Mouse (Mus musculus) cerebellum, postnatal 4 days (tissue): ENCODE data around the gene Inhba.

Source experiments
- DNase-seq, 2 experiments: peaks; one replicate each; pipeline ENCODE4 v3.0.0; 2022; ENCODE audit warnings: low spot score in 2 of 2, mixed read lengths in 1 of 2

Inhba gene

DNA sequence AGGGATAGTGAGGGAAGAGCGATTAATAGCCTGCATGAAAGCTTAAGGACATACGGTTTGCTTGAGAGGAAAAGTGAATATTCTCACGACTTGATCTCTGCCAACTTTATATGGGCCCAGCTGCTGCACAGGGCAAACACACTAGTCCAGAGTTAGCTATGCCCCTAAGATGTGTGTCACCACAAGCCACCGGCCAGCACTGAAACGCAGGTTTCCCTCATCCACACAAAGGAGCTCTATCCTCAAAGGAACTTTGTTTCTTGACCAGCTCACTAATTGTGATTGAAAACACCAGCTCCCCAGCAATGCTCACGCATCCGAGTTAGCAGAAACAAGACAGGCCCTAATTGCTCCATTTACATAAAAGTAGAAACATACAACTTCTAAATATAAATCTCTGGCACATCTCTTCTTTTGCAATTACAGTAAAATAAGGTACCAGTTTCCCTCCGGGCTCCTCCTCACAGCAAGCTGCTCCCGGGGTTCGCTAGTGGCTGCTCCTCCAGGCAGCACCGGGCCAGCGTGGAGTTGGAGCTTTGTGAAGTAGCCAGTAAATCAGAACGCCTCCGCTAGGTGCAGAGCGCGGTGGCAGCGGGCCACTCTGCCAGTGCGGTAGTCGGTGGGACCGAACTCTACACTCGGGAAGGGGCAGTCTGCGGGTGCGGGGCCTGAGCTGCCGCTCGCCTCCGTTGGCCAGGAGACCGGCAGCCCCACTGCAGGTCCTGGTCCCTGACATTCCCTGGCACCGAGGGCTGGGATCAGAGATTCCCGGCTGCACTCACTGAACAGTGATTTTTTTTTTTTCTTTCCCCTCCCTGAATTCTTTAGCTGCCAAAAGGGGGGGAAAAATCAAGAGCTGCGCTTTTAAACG is at the start of gene Inhba:
Gene Inhba (plus strand): TSS at position 480 of the 871 bp plus-strand sequence.
- DNase-seq: peak in 1 of 2 experiments; percentile 41

DNA sequence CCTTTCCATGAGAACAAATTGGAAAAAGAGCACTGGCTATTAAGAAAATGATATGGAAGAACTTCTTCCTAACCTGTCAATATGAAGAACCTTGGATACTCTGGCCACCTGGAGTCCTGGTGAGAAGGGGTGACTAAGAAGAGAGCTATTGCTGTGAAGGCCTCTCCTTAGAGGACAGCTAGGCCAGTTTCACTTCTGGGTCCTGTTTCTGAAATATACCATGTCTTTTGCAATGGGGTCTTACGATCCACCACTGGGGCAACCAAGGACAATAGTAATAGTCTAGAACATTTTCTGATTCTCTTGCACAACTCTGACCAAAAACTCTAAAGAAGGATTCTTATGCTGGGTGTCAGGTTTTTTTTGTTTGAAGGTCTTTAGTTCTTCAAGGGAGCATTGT is 35.1 kb upstream of the Inhba start:
- DNase-seq: no peak

DNA sequence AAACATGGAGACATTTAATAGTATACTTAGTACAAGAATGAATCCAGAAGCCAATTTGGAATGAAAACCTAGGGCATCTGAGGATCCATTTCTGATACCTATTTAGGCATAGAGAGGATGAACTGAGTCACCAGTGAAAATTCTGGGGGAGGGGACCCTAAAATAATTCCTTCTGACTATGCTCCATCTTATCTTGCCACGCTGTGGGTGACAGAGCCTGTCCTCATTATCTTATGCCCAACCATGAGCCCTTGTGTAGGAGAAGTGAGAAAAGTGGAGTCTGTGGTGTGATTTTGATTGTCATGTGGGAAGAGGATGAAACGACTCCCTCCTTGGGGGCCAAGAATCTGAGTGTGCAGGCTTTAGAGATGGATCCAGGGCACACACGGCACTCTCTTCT is 32.1 kb upstream of the Inhba start:
- no peak for DNase-seq

- DNase-seq: no peak
These were observed 29.6 kb upstream of the Inhba start for GRCm38 (mm10) chr13:15982041-15982440.

GRCm38 (mm10) chr13:15985761-15986160 is 25.9 kb upstream of the Inhba start:
- no peak for DNase-seq

DNA sequence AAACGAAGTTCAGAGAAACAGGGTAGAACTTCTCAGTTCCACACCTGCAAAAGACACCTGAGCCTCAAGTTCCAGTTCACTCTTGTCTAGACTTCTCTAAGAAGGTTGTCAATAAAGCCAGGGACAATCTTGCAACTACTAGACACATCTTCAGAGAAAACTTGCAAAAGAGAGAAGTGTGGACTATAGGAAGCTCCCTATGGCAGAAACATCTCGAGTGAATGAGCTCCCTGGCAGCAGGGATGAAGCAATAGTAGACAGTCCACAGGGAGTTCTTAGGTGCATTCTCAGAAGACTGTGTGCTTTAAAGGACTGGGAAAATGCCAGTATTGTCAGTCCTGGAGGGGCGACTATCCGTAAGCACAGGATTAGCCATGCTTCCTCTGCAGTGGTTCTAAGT is 25.5 kb upstream of the Inhba start:
- no peak for DNase-seq

DNA sequence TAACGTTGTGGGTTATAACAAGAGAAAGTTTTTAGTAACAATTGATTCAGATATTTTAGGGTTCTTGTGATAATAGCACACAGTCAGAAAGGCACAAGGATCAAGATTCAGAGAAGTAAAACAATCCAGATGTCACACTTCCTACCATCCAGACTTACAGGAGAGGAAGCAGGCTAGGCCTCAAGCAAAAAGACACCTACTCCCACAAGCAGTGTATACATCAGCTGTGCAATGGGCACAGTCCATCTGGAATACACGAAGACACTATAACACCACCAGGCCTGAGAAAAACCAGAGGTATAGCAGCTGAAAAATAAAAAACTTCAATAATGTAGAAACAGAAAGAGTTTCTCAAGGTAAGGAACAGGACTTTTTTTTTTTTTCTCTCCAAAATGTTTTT is 16.3 kb upstream of the Inhba start:
- no peak for DNase-seq

- DNase-seq: peak in 1 of 2 experiments; percentile 42
These were observed 6.1 kb upstream of the Inhba start for GRCm38 (mm10) chr13:16005517-16005916.

DNA sequence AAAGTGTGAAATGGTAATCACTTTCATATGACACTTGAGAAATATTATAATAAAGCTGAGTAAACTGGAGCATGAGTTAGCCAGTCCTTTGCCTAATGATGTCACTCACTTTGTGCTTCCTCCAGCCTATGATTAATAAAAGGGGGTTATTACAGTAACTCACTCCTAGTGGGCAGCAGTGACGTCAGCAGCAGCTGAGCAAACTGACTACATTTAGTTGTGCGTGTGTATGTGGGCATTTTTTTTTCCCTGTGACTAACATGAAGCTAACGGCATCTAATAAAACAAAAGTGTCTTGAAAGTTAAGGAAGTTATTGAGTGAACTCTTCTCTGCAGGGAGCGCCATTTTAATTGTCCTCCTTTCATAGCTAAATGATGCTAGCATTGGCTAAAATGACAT is 3.9 kb upstream of the Inhba start:
- DNase-seq: no peak

DNA sequence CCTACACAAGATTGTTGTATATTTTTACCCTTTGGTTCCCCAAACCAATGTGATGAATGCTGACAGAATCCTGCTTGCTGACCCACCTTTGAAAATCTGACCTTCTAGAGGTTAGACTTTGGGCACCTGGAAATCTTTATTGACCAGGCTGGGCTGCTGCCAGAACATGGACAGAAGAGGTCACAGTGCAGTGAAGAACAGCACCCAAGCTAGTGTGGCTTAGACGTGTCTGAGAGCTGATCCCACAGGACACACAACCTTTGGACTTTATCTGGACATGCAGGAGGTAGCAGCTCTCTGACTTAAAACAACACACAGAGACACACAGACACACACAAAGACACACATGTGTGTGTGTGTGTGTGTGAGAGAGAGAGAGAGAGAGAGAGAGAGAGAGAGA is 3.3 kb upstream of the Inhba start:
- DNase-seq: no peak

DNA sequence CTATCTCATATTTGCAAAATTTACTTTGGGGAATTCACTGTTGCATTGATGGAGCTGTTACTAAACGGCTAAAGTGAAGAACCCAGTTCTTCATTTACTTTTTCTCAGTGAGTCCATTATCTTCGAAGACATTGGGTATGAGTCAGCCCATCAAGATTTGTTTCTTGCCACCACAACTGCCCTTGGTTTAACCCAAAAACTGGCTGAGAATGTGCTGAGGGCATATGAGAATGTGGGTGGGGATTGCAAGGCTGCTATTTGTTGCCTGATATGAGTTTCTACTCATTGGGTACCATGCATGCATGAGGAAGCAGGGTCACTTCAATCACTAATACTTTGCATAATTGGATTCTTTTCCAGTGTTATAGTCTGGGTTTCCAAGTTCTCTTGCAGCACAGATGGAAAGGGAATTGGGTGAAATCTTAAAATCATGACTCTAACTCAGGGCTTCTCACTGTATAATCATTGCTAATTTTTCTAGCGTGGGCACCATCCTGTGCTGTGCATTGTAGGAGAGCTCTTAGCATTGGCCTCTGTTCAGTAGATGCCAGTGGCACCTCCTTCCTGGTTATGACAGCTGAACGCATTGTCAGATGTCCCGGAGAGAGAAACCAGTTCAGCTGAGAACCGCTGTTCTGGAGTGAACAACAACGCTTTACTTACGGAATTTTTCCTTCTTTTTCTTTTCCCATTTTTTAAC is 1.7 kb upstream of the Inhba start:
- no peak for DNase-seq

DNA sequence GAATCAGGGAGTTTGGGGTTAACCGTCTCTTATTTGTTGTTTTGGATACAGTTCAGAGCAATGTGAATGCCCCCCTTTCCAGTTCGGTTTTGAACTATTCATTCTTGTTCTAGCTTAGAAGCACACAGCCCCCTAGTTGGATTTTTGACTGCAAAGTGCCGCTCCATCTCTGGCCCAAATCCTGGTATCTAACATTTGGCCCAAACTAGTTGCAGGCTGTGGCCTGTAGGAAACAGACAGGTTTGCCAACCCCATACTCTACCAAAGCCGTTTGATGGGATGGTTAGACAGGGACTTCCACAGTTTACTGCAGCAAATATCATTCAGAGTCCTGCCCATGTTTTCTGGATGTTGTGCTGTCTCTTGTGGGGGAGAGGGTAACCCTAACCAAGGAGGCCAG is 1.1 kb upstream of the Inhba start:
- DNase-seq: no peak

DNA sequence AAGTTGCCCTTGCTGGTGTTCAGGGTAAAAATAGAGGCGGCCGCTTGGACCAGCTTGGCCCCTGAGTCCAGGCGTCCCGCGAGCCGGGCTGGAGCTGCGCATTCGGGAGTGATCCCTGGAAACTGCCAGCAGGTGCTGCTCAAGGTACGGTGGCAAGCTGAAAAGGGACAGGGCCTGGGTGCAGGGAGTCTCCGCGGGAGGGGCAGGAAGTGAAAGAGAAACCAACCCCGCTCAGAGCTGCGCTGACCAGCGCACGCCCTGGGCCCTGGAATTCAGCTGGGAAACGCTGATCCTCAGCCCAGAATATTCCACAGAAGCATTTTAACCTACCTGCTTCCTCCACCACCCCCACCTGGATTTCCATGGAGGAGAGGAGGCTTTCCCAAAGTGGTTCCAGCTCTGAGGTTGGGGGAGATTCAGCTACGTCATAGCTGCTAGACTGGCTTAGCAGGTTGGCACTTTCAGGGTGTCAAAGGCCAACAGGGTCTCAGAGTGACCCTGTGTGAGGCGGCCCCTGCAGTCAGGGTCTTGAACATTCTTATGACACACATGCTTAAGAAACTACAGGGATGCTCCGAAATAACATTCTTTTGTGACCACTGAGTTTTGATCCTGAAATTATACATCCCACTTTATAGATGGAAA is 714 bp downstream of the Inhba start:
- peak; percentile 47 to 58 for DNase-seq

DNA sequence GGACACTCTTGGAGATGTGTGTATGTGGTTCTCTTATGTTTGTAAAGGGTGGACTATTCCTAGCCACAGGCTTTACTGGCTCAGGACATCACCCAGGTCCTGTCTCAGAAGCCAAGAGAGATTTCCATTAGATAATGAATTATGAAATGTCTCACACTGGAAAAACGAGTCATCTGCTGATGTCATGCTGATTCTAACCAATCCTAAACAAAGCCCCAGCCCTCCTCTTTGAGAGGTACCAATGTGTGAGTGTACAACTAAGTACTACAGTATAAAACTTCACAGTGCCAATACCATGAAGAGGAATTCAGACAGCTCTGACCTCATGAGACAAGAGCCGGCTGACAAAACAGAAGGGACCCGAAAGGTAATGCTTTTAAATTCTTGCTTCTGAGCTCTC is 2.5 kb downstream of the Inhba start:
- DNase-seq: no peak

GRCm38 (mm10) chr13:16016506-16016905 is 4.9 kb downstream of the Inhba start:
- no peak for DNase-seq

DNA sequence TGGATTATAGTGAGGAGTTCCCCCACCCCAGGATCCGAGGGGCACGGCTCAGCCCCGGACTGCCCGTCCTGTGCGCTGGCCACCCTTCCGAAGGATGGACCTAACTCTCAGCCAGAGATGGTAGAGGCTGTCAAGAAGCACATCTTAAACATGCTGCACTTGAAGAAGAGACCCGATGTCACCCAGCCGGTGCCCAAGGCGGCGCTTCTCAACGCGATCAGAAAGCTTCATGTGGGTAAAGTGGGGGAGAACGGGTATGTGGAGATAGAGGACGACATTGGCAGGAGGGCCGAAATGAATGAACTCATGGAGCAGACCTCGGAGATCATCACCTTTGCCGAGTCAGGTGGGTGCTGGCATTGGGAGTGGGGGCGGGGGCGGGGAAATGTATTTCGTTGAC is 5.7 kb downstream of the Inhba start:
- no peak for DNase-seq

DNA sequence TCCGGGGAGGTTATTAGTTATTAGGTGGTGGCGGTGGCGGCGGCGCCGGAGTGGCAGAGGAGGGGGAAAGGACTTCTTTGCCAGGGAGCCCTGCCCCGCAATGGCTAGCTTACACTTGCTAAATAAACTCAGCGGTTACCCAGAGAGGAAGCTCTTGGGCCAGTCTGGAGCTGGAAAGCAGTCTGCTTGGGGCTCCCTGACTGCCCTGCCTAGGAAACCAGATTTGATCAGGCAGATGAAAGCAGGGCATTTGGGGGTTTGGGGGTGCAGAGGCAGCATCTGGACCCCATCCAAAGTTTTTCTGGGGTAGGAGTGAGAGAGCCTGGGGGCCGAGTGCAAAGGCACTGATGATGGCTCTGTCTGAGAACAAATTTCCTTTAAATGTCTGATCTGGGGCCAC is 6.1 kb downstream of the Inhba start:
- DNase-seq: no peak

- DNase-seq: no peak
These were observed 7.3 kb downstream of the Inhba start for GRCm38 (mm10) chr13:16018807-16019510.

DNA sequence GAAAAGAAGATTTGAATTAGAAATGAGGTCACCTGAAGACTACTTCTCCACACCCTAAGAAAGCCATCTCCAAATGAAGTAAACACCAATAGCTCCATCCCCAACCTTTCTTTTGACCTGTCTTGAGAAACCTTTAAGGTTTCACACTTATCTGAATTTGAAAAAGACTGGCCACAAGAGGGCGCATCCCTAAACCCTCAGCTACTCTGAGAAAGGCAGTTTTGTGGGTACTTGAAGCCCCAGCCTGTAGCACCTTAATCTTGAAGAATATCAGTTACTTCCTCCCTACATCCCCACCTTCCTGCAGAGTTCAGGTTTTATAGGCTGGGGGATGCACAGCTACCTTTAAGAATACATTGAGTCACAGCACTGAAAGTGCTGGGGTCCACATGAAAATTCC is 9.0 kb downstream of the Inhba start:
- DNase-seq: peak in 1 of 2 experiments; percentile 37

DNA sequence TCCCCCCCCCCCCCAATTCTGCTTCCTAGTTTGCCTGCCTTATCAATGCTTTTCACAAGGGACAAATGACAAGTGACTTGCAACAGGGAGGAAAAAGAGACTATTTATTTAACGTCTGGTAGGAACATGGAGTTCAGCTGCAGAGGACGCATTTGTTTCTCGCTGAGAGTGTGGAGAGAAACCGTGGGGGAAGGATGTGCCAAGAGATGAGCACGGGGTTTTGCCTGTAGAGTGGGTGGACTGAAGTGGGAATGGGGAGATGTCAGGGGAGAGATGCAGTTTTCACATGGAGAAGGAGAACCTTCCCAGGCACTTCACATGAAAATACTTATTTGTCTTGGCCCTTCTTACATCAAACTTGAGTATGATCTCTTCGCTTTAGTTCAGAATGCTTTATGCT is 9.5 kb downstream of the Inhba start:
- DNase-seq: no peak

- no peak for DNase-seq
These were observed 10.2 kb downstream of the Inhba start for GRCm38 (mm10) chr13:16021849-16022248.

DNA sequence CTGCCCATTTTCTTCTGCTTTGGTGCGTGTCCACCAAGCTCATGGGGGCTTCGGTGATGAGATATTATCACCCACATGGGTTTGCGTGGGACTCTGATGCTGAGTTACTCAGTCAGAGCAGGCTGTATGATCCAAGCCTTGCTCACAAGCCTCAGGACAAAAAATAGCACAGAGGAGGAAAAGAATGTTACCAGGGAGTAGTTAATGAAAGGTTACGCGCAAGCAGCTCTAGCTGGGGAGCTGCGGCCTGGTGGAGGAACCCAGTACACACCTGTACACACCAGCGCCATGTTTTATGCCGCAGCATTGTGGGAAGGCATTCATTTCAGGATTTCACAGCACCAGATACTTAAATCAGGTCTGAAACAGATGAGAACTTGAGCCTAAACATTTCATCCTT is 10.9 kb downstream of the Inhba start:
- DNase-seq: no peak
